Mouse (Mus musculus): ENCODE measurements around the gene Csnk2a1.

Gene Csnk2a1

DNA sequence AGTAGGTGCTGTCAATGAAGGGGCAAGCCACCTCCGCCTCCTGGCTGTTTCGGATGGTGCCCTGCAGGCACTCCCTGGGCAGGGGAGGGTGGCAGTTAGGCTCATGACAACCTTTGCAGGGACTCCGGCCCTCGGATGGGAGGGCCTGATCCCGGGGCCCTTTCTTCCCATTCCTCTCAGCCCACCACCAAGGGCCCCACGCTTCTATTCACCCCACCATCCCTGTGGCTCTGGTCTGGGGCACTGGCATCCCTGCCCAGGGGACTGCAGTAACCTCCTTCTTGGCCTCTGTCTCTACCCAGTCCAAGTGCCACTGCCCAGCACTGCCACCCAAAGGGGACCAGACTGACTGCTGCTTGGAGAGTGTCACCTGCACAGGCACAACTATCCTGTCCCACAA, 95.6 kb downstream of the Csnk2a1 start:
- in situ Hi-C loops (cut with MboI, MseI): no loop called here

DNA sequence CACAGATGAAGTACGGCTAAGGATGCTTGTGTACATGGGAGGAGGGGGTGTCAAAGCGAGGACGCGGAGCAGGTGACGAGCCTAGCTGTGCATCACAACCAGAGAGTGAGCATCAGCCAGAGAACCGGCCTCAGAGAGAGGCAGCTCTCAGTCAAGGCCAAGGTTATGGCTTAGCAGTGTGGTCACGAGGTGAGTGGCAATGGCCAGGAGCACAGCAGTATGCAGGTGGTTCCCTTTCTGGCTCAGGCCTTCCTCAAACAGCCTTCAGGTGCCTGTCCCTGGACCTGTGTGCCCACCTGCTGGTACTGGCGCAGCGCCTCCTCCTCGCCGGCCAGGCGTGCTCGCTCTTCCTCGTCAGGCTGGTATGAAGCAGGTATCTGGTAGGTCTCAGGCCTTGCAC, 97.3 kb downstream of the Csnk2a1 start:
- in situ Hi-C loops (cut with MboI, MseI): no loop called here

DNA sequence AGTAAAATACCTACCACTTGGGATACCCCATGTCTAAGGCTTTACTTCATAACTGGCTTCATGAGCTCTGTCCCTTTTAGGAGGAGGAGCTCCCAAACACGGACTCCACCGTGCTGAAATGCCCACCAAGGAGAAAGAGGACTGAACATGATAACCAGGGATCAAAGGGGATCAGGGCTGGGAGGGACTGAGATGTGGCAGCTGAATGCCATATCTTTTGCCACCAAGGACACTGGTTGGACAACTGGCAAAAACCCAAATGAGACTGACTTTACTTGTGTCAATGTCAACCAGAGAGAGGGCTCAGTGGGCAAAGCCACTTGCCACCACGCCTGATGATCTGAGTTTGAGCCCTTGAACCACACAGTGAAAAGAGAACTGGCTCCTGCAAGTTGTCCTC, 98.2 kb downstream of the Csnk2a1 start:
- in situ Hi-C loops (cut with MboI, MseI): no loop called here

DNA sequence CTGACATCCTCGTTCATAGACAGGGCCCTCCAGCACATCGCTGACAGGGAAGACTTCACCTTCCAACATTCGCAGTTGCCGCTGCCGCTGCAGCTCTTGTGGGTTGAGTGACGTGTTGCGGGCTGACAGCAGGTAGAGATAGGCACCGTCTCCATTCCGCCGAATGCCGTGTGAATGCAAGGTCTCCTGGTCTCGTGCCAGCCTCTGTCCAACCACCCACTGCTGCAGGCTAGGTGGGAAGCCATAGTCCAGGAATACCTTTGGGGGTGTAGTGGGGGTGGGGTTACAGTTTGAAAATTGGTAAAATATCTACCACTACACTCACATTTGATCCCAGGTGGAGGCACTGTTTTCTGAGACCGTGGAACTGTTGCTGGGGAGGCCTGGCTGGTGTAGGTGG, 99.5 kb downstream of the Csnk2a1 start:
- in situ Hi-C loops (cut with MboI, MseI): no loop called here

DNA sequence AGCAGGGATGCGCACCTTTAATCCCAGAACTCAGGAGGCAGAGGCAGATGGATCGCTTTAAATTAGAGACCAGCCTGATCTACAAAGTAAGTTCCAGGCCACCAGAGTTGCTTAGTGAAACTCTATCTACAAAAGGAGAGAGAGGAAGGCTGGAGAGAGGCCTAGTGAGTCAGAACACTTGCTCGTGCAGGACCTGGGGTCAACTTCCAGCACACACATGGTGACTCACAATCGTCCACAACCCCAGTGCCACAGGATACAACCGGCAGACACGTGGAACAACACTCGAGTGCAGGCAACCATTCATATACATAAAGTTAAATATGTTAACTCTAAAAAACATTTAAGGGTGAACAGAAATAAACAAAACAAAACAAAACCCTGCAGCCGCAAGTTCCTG, 100.0 kb downstream of the Csnk2a1 start:
- in situ Hi-C loops (cut with MboI, MseI): no loop called here

DNA sequence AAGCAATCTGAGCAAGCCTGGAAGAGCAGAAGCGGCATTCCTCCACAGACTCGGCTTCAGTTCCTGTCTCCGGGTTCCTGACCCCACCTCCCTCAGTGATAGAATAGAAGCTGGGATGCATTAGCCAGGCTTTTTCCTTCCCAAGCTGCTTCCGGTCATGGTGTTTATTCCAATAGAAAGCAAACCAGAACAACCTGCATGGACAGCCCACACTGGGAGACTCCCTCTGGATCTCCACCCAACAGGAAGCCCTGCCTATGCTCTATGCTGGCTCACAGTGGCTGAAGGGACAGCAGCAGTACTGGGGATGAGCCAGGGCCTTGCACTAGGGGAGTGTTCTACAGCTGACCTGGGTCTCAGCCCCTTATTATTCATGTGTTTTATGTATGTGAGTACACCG, 101.3 kb downstream of the Csnk2a1 start:
- in situ Hi-C loops (cut with MboI, MseI): no loop called here

DNA sequence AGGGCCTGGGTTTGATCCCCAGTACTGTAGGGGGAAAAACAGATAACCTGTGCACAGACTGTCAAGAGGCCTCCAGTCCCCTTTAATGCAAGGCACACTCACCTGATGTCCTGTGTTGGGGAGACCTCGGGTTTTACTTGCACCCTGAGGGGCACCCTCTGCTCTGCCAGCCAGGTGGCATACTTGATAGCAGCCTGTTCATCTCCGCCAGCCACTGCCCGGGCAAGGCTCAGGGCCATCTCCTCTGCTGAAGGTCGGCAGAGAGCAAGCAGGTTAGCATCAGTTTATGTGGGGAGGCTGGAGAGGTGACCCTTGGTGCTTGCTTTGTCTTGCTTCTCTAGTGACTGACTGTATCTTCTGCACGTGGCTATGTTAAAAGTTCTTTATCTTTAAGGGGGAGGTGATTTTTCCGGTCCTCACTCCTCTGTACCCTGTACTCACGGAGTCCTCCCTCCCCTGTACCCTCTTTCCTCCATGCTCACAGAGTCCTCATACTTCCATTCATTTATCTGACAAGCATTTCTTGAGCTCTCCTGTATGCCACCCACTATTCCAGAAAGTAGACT, 104.3 kb downstream of the Csnk2a1 start:
- in situ Hi-C loops (cut with MboI, MseI): loop anchor here (10.0 kb wide), 1 partner anchor 356 kb away; no protein-coding TSS in a partner anchor

Measured in T-helper 1 cell (primary cell).